Mouse (Mus musculus): Measurements from ENCODE around the gene Gpd2. TPM values are rescaled to one million over a fixed set of nuclear protein-coding genes. Genes with fewer than 3 reads are reported as not detected.

Gene Gpd2
- polyA plus RNA-seq, 1 experiment from 2014 or later, result 17.0 TPM

DNA sequence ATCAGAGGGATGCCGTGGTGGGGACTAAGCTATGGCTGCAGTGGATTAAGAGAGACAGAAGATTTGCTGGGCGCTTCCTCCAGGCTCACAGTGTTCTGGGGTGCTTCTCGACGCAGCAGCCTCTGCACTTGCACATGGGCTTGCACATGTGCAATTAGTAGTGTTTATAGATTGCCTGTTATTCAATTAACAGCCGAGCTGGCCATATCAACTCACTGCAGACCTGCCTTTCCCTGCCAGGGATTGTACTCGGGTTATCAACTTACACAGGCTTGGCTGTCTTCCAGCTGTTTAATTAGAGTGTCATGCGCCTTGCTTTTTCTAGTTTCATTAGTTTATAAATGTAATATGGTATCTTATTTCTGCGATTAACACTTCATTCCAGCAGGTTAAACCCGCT is 113.2 kb downstream of the Gpd2 start:
- ATAC-seq (ENCODE audit: insufficient number of reproducible peaks, insufficient read depth, low FRiP score, low TSS enrichment, low read depth), result no peak
- 27% methylated on average over 9 of the region's 9 CpGs for WGBS
- no peak overlapping the region for H3K9ac ChIP-seq (replicated peaks)

DNA sequence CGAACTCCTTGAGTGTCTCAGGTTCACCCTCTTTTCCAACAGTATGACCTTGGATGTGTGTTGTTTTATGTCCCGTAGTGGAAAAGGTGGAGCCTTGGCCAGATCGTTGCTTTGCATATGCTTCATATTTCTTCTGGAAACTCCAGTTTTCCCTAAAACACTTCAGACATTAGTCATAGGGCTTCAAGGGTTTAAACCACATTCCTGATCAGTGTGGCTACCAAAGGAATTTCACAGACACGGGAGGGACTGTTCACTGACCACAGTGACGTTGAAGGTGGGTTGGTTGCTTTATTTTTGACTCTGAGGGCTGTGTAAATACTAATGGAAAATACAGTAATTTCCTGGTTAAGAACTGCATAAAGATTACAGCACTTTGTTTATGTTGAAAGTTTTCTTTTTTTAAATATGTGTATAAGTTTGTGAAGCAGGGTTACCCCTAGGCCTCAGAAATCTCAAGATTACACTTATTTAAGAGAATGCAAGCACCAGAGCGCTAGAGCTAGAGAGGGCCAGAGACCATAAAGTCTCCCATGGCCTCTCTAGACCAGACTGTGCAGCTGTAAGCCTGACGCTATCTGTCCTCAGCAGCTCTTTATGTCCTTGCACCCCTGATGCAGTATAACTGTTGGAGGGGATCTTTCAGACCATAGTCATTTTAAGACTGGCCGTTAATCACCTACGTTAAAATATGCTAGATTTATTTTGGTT is 116.4 kb downstream of the Gpd2 start:
- Histone ChIP-seq H3K4me1 (replicated peaks) (peaks cover 14% of the 10 kb centered on the region), H3K36me3 (peaks cover 6% of the 10 kb centered on the region; the same call in 1 of the 2 replicates), H3K27me3 (no peaks in the 10 kb centered on the region), H3K4me3 (replicated peaks) (no peak overlapping the region), H3K9me3 (no peaks in the 10 kb centered on the region), H3K4me2 (no peak overlapping the region), H3K27ac (no peak overlapping the region), H3K9ac (replicated peaks) (no peak overlapping the region)
- ATAC-seq (ENCODE audit: insufficient number of reproducible peaks, insufficient read depth, low FRiP score, low TSS enrichment, low read depth), result no peak
- WGBS, result 82% methylated on average over 9 of the region's 9 CpGs

More for the DNA sequence above, 113.2 kb downstream of the Gpd2 start:
- Histone ChIP-seq H3K36me3 (no peaks in the 10 kb centered on the region), H3K9me3 (no peaks in the 10 kb centered on the region), H3K4me2 (no peak overlapping the region), H3K4me3 (replicated peaks) (no peak overlapping the region), H3K27me3 (no peaks in the 10 kb centered on the region), H3K27ac (no peak overlapping the region), H3K4me1 (replicated peaks) (peaks cover 14% of the 10 kb centered on the region)

DNA sequence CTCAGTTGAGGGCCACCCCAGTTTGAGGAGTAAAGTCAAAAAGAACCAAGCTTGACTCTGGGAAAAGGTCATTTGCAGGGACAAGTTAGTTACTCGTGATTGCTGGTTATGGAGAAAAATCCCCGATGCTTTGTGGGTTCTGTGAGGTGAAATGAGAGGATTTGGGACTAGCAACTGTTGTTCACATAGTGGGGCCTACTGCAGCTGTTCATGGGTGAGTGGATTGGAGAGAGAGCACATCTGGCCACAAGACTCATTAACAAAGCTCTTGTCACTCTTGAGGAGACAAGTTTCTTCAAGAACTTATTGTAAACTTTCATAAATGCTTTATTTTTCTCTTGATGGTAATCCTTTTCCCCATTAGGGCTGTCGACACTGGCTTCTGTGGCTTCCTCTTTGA is 117.4 kb downstream of the Gpd2 start:
- ATAC-seq (ENCODE audit: insufficient number of reproducible peaks, insufficient read depth, low FRiP score, low TSS enrichment, low read depth), result no peak
- Histone ChIP-seq H3K9me3 (no peaks in the 10 kb centered on the region), H3K36me3 (peaks cover 6% of the 10 kb centered on the region; the same call in 1 of the 2 replicates), H3K27me3 (no peaks in the 10 kb centered on the region), H3K4me3 (replicated peaks) (no peak overlapping the region), H3K27ac (no peak overlapping the region), H3K9ac (replicated peaks) (no peak overlapping the region), H3K4me2 (no peak overlapping the region), H3K4me1 (replicated peaks) (peaks cover 13% of the 10 kb centered on the region)
- WGBS, result 78% methylated on average over 3 of the region's 3 CpGs

GRCm38 (mm10) chr2:57356222-57356822 is 118.9 kb downstream of the Gpd2 start:
- 86% methylated on average over 12 of the region's 12 CpGs for WGBS
- Histone ChIP-seq H3K4me3 (replicated peaks) (no peak overlapping the region), H3K4me1 (replicated peaks) (no peaks in the 10 kb centered on the region), H3K27ac (no peak overlapping the region), H3K27me3 (no peaks in the 10 kb centered on the region), H3K9me3 (no peaks in the 10 kb centered on the region), H3K36me3 (peaks cover 6% of the 10 kb centered on the region; the same call in 1 of the 2 replicates), H3K9ac (replicated peaks) (no peak overlapping the region), H3K4me2 (no peak overlapping the region)
- ATAC-seq (ENCODE audit: insufficient number of reproducible peaks, insufficient read depth, low FRiP score, low TSS enrichment, low read depth), result no peak

DNA sequence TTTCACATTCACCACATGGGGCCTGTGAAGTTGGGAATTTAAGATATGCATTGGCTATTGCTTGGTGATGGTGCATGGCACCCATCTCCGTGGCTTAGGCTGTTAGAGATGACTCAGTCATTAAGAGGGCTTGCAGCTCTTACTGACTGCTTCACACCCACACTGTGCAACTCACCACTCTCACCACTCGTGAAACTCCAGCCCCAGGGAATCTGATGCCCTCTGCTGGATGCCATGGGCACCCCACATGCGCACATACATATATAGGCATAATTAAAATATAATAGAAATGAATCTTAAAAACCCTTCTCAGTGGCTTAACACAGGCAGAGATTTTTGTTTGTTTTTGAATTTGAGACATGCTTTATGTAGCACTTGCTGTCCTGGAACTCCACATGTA is 125.1 kb downstream of the Gpd2 start:
- Histone ChIP-seq H3K4me2 (no peak overlapping the region), H3K4me1 (replicated peaks) (peaks cover 7% of the 10 kb centered on the region; the same call in 1 of the 2 replicates), H3K27me3 (no peaks in the 10 kb centered on the region), H3K27ac (no peak overlapping the region), H3K9me3 (no peaks in the 10 kb centered on the region), H3K36me3 (peaks cover 13% of the 10 kb centered on the region; the same call in 1 of the 2 replicates), H3K9ac (replicated peaks) (no peak overlapping the region), H3K4me3 (replicated peaks) (no peak overlapping the region)
- WGBS, result 76% methylated on average over 3 of the region's 3 CpGs
- no peak for ATAC-seq (ENCODE audit: insufficient number of reproducible peaks, insufficient read depth, low FRiP score, low TSS enrichment, low read depth)

- peaks cover 3% of the 10 kb centered on the region; the same call in 1 of the 2 replicates for H3K27me3 ChIP-seq
- WGBS, result 24% methylated on average over 4 of the region's 4 CpGs
- no peak overlapping the region for H3K4me3 ChIP-seq (replicated peaks)
- no peaks in the 10 kb centered on the region for H3K36me3 ChIP-seq
- no peaks in the 10 kb centered on the region for H3K9me3 ChIP-seq
- ATAC-seq (ENCODE audit: insufficient number of reproducible peaks, insufficient read depth, low FRiP score, low TSS enrichment, low read depth), result no peak
- H3K4me1 ChIP-seq (replicated peaks), result peaks cover 13% of the 10 kb centered on the region
- H3K4me2 ChIP-seq, result peak overlapping the region; percentile 23
- no peak overlapping the region for H3K9ac ChIP-seq (replicated peaks)
- 0 out of 2 replicates have a peak overlapping the region, but pooled peaks have one; percentile 45 for H3K27ac ChIP-seq
These were observed 137.2 kb downstream of the Gpd2 start for GRCm38 (mm10) chr2:57374647-57375046.

- H3K9ac ChIP-seq (replicated peaks), result no peak overlapping the region
- H3K4me1 ChIP-seq (replicated peaks), result peaks cover 13% of the 10 kb centered on the region
- no peaks in the 10 kb centered on the region for H3K9me3 ChIP-seq
- H3K27me3 ChIP-seq, result no peaks in the 10 kb centered on the region
- WGBS, result 84% methylated on average over 7 of the region's 7 CpGs
- no peak for ATAC-seq (ENCODE audit: insufficient number of reproducible peaks, insufficient read depth, low FRiP score, low TSS enrichment, low read depth)
- no peaks in the 10 kb centered on the region for H3K36me3 ChIP-seq
- no peak overlapping the region for H3K4me2 ChIP-seq
- H3K27ac ChIP-seq, result no peak overlapping the region
- no peak overlapping the region for H3K4me3 ChIP-seq (replicated peaks)
These were observed 137.9 kb downstream of the Gpd2 start for GRCm38 (mm10) chr2:57375138-57375837.

- Histone ChIP-seq H3K36me3 (no peaks in the 10 kb centered on the region), H3K27me3 (no peaks in the 10 kb centered on the region), H3K27ac (no peak overlapping the region), H3K9me3 (no peaks in the 10 kb centered on the region), H3K4me2 (no peak overlapping the region), H3K9ac (replicated peaks) (no peak overlapping the region), H3K4me1 (replicated peaks) (peaks cover 13% of the 10 kb centered on the region), H3K4me3 (replicated peaks) (no peak overlapping the region)
- WGBS, result 27% methylated on average over 8 of the region's 8 CpGs
- no peak for ATAC-seq (ENCODE audit: insufficient number of reproducible peaks, insufficient read depth, low FRiP score, low TSS enrichment, low read depth)
These were observed 140.9 kb downstream of the Gpd2 start for GRCm38 (mm10) chr2:57378147-57378889.

DNA sequence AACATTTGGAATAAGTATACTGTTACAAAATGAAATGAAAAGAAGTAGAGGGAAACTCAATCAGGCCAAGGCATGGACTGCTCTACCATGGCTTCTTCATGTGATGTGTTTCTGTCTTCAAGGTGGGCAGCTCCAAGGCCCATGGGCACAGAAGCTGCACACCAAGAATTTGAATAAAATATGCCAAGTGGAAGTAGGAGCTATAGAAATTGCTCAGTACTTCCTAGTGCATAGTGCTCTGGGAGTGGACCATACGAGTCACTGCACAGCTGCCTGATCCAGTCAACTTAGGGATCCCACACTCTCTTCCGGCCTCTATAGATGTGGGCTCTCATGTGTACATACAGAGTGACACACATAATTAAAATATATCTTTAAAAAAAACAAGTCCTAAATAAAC is 147.2 kb downstream of the Gpd2 start:
- Histone ChIP-seq H3K9me3 (no peaks in the 10 kb centered on the region), H3K4me3 (replicated peaks) (no peak overlapping the region), H3K27ac (no peak overlapping the region), H3K27me3 (no peaks in the 10 kb centered on the region), H3K36me3 (no peaks in the 10 kb centered on the region), H3K4me2 (no peak overlapping the region), H3K9ac (replicated peaks) (no peak overlapping the region), H3K4me1 (replicated peaks) (no peaks in the 10 kb centered on the region)
- 94% methylated on average over 2 of the region's 2 CpGs for WGBS
- no peak for ATAC-seq (ENCODE audit: insufficient number of reproducible peaks, insufficient read depth, low FRiP score, low TSS enrichment, low read depth)

GRCm38 (mm10) chr2:57387816-57388215 is 150.4 kb downstream of the Gpd2 start:
- no peak overlapping the region for H3K27ac ChIP-seq
- H3K36me3 ChIP-seq, result no peaks in the 10 kb centered on the region
- H3K9ac ChIP-seq (replicated peaks), result no peak overlapping the region
- peaks cover 6% of the 10 kb centered on the region; the same call in 1 of the 2 replicates for H3K9me3 ChIP-seq
- ATAC-seq (ENCODE audit: insufficient number of reproducible peaks, insufficient read depth, low FRiP score, low TSS enrichment, low read depth), result no peak
- no peak overlapping the region for H3K4me3 ChIP-seq (replicated peaks)
- no peak overlapping the region for H3K4me2 ChIP-seq
- WGBS, result 62% methylated on average over 7 of the region's 7 CpGs
- no peaks in the 10 kb centered on the region for H3K27me3 ChIP-seq
- H3K4me1 ChIP-seq (replicated peaks), result no peaks in the 10 kb centered on the region

DNA sequence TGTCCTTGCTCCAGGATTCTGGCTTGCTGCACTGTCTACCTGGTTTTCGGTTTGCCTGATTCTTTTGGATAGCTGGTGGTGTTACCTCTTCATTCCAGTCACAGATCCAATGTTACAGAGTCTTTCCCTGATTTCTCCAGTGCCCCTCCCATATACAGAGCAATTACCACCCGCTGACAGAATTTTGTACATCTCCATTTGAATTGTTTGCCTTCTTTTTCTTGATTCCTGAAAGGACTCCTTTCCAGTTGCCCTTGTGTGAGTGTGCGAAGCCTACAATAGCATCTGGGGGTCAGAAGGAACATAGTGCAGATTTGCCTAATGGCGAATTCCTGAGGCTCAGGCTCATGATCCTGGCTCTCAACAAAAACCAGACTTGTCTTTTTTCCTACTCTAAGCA is 157.6 kb downstream of the Gpd2 start:
- Histone ChIP-seq H3K4me3 (replicated peaks) (no peak overlapping the region), H3K27ac (no peak overlapping the region), H3K27me3 (no peaks in the 10 kb centered on the region), H3K36me3 (no peaks in the 10 kb centered on the region), H3K4me2 (no peak overlapping the region), H3K9ac (replicated peaks) (no peak overlapping the region), H3K4me1 (replicated peaks) (no peaks in the 10 kb centered on the region), H3K9me3 (peaks cover 4% of the 10 kb centered on the region; the same call in 1 of the 2 replicates)
- WGBS, result 92% methylated on average over 4 of the region's 4 CpGs
- ATAC-seq (ENCODE audit: insufficient number of reproducible peaks, insufficient read depth, low FRiP score, low TSS enrichment, low read depth), result no peak
